8 mouse cellular contexts compared by ENCODE assay signal in the genomic region with DNA sequence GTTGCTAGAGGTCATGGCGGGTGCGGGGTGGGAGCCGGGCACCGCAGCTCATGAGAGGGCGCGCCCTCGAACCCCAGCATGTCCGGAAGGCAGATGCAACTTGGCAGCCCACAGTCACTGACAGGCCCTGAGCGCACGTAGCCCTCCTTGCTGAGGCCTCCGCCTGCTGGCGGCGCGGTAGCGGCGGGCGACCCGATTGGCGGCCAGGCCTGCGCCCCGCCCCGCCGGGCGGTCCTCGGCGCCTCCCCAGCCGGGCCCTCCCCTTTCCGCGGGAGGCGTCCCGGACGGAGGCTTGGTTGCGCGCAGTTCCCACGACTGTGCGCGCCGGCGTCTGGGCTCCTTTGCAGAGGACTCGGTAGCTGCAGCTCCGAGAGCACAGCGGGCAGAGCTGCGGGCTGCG.
DNase-seq lines count a peak whose midpoint lies in the region; ATAC-seq and TF ChIP-seq lines count a peak whose summit lies in the region.
"Not testable (repeated sequence)": the region's sequence is repeated elsewhere in the genome, so short reads cannot be mapped to it uniquely, and the experiment has no call there.

No protein-coding gene starts in this region.

- not testable (repeated sequence) for H3K4me1 ChIP-seq in embryonic facial prominence, embryonic 13.5 days; hindbrain, postnatal 0 days (ENCODE audit: insufficient read depth, low read length); lung, postnatal 0 days (ENCODE audit: insufficient read depth, low read depth, low read length)

- TF ChIP-seq EP300 in lung, postnatal 0 days (IDR thresholded peaks at IDR 0.05), result not testable (repeated sequence)

- 0 out of 2 replicates have a peak, but pooled peaks have one; percentile 62 for ATAC-seq in embryonic facial prominence, embryonic 13.5 days (ENCODE audit: insufficient number of reproducible peaks, insufficient read depth, low FRiP score, low TSS enrichment, low read depth)
- ATAC-seq in hindbrain, postnatal 0 days, result peak; percentile 76
- peak; percentile 50 for ATAC-seq in lung, postnatal 0 days

- H3K9ac ChIP-seq in embryonic facial prominence, embryonic 13.5 days, result peak overlapping the region; percentile 72
- H3K9ac ChIP-seq in hindbrain, postnatal 0 days (replicated peaks; ENCODE audit: low read length); lung, postnatal 0 days (replicated peaks; ENCODE audit: low read depth): not testable (repeated sequence)

- H3K36me3 ChIP-seq in embryonic facial prominence, embryonic 13.5 days; hindbrain, postnatal 0 days (ENCODE audit: insufficient read depth, low read length); lung, postnatal 0 days (ENCODE audit: insufficient read depth, low read length): not testable (repeated sequence)

- under 1% methylated on average over 23 of the region's 44 CpGs for WGBS in embryonic facial prominence, embryonic 13.5 days
- under 1% methylated on average over 40 of the region's 44 CpGs for WGBS in hindbrain, postnatal 0 days
- WGBS in lung, postnatal 0 days, result 2% methylated on average over 22 of the region's 44 CpGs

- H3K27me3 ChIP-seq in embryonic facial prominence, embryonic 13.5 days; hindbrain, postnatal 0 days (ENCODE audit: insufficient read depth, low read length); lung, postnatal 0 days (replicated peaks; ENCODE audit: insufficient read depth, low read length): not testable (repeated sequence)

- H3K27ac ChIP-seq in embryonic facial prominence, embryonic 13.5 days; hindbrain, postnatal 0 days; lung, postnatal 0 days (ENCODE audit: low read length): not testable (repeated sequence)

- not testable (repeated sequence) for H3K9me3 ChIP-seq in embryonic facial prominence, embryonic 13.5 days; hindbrain, postnatal 0 days (ENCODE audit: low read length); lung, postnatal 0 days (ENCODE audit: low read length)

- TF ChIP-seq CTCF in hindbrain, postnatal 0 days (IDR thresholded peaks at IDR 0.05; ENCODE audit: low read depth), result peak; percentile 4; the same call in 1 of the 2 replicates
- not testable (repeated sequence) for TF ChIP-seq CTCF in lung, postnatal 0 days (IDR thresholded peaks at IDR 0.05)

- intact Hi-C loops in left cerebral cortex, postnatal 14 days (cut with DNase I), result not testable (repeated sequence)

- H3K4me3 ChIP-seq in embryonic facial prominence, embryonic 13.5 days, result peak overlapping the region; percentile 60
- peak overlapping the region; percentile 45 for H3K4me3 ChIP-seq in hindbrain, postnatal 0 days (ENCODE audit: low read length)
- peak overlapping the region; percentile 39 for H3K4me3 ChIP-seq in lung, postnatal 0 days (ENCODE audit: low read depth, low read length)

- H3K4me2 ChIP-seq in embryonic facial prominence, embryonic 13.5 days, result peak overlapping the region; percentile 60
- H3K4me2 ChIP-seq in hindbrain, postnatal 0 days (ENCODE audit: low read depth, low read length), result peak overlapping the region; percentile 49
- peak overlapping the region; percentile 66 for H3K4me2 ChIP-seq in lung, postnatal 0 days (replicated peaks; ENCODE audit: low read depth, low read length)

- DNase-seq in adrenal gland, adult 18-20 months (ENCODE audit: low spot score in 2 of 2), result peak; percentile 2 to 20
- peak; percentile 2 to 33 for DNase-seq in heart, adult 18-20 months
- peak; percentile 67 for DNase-seq in hindbrain, postnatal 0 days (ENCODE audit: low spot score)
- peak; percentile 18 to 23 for DNase-seq in left cerebral cortex, postnatal 14 days (ENCODE audit: low spot score in 2 of 2)
- peak; percentile 40 for DNase-seq in lung, postnatal 0 days (ENCODE audit: low spot score)
- DNase-seq in ovary, postnatal 10 days (ENCODE audit: low spot score), result peak; percentile 1
- peak; percentile 24 for DNase-seq in thymus, postnatal 4 days

Comparison
In these comparisons a context has a peak if more than half of its experiments do, and no peak if none do; other contexts are left out.
1. DNase-seq: peak in every context shown above with its lines; median percentile 67 in hindbrain, postnatal 0 days; 40 in lung, postnatal 0 days; 24 in thymus, postnatal 4 days; 20 in left cerebral cortex, postnatal 14 days; 18 in heart, adult 18-20 months; 11 in adrenal gland, adult 18-20 months; 1 in ovary, postnatal 10 days.